8 mouse cellular contexts compared by ENCODE assay signal in genomic region chr5:66602287-66602820, GRCm38 (mm10). TPM values are rescaled to one million over a fixed set of nuclear protein-coding genes. Genes with fewer than 3 reads are reported as not detected.
DNase-seq lines count a peak whose midpoint lies in the region; ATAC-seq lines count a peak whose summit lies in the region.

No protein-coding gene starts in this region.

- H3K9me3 ChIP-seq in kidney, embryonic 16.5 days (ENCODE audit: low read length): no peaks in the 10 kb centered on the region

- peaks cover 35% of the 10 kb centered on the region for H3K4me1 ChIP-seq in kidney, embryonic 16.5 days (ENCODE audit: insufficient read depth, low read length)

- no peak for ATAC-seq in kidney, embryonic 16.5 days (ENCODE audit: low FRiP score, low TSS enrichment)
- ATAC-seq in hematopoietic stem cell, adult 5-6 weeks (replicated peaks in 1 of 2; ENCODE audit: insufficient read depth in 1 of 2, low FRiP score in 2 of 2, low TSS enrichment in 1 of 2, low read depth in 1 of 2, poor library complexity in 2 of 2, severe bottlenecking in 2 of 2): peak; percentile 40 to 47; a peak in 3 of 4 replicates

- no peak overlapping the region for H3K9ac ChIP-seq in kidney, embryonic 16.5 days (replicated peaks; ENCODE audit: low read length)

- WGBS in kidney, embryonic 16.5 days: 22% methylated on average over 9 of the region's 9 CpGs

- H3K27ac ChIP-seq in kidney, embryonic 16.5 days (ENCODE audit: low read length): peak overlapping the region; percentile 73; the same call in 1 of the 2 replicates

- H3K4me2 ChIP-seq in kidney, embryonic 16.5 days (replicated peaks; ENCODE audit: low read depth, low read length): no peak overlapping the region

- H3K27me3 ChIP-seq in kidney, embryonic 16.5 days (ENCODE audit: insufficient read depth, low read length): no peaks in the 10 kb centered on the region

- H3K4me3 ChIP-seq in kidney, embryonic 16.5 days (ENCODE audit: low read length): no peak overlapping the region

- DNase-seq in adrenal gland, postnatal 14 days: peak; percentile 52
- no peak for DNase-seq in adrenal gland, postnatal 4 days (ENCODE audit: low spot score in 2 of 2)
- DNase-seq in kidney, adult 8-10 months: no peak
- DNase-seq in A20 (ENCODE audit: low read depth, low spot score): peak; percentile 23
- no peak for DNase-seq in left cerebral cortex, postnatal 4 days
- no peak for DNase-seq in layer of hippocampus, postnatal 10 days (ENCODE audit: low spot score in 2 of 2)

- H3K36me3 ChIP-seq in kidney, embryonic 16.5 days (ENCODE audit: insufficient read depth, low read length): no peaks in the 10 kb centered on the region

- intact Hi-C loops in left cerebral cortex, postnatal 4 days (cut with DNase I): no loop called here

RNA-seq across cellular contexts. Expression of gene Apbb2, which starts 16.2 kb away (rescaled TPM):
- total RNA-seq in adrenal gland, postnatal 14 days (2021): 54.6 and 59.9 TPM in 2 replicates
- total RNA-seq in adrenal gland, postnatal 4 days (2021): 10 to 100 TPM; 69.4 to 79.6 TPM
- 62.4 and 71.5 TPM in 2 replicates for polyA plus RNA-seq in kidney, embryonic 16.5 days (2015; fragmentation: Nextera tagmentation; extraction: Ambion mirVana)
- 4.6 and 5.2 TPM in 2 replicates for total RNA-seq in hematopoietic stem cell, adult 5-6 weeks (2017)
- 100 to 1,000 TPM in 1 of 2 experiments, 10 to 100 TPM in 1; 96.4 to 104 TPM for total RNA-seq in left cerebral cortex, postnatal 4 days (2021)
- 10 to 100 TPM; 65.5 to 66.8 TPM for total RNA-seq in layer of hippocampus, postnatal 10 days (2021)

Comparison
In these comparisons a context has a peak if more than half of its experiments do, and no peak if none do; other contexts are left out.
1. DNase-seq: peak in adrenal gland, postnatal 14 days (single experiment) and A20 (single experiment); none in adrenal gland, postnatal 4 days (0 of 2), kidney, adult 8-10 months (0 of 2), left cerebral cortex, postnatal 4 days (single experiment) and layer of hippocampus, postnatal 10 days (0 of 2).